Mouse (Mus musculus): ENCODE data around the gene Nmd3.

GRCm38 (mm10) chr3:69800829-69801384 is 79.1 kb downstream of the Nmd3 start:
- TF ChIP-seq CTCF (IDR thresholded peaks at IDR 0.05; ENCODE audit: low read depth, low read length) (no peak), POLR2AphosphoS5 (IDR thresholded peaks at IDR 0.05; ENCODE audit: insufficient replicate concordance, low read depth, low read length) (no peak)
